Mouse (Mus musculus) spleen, adult 12 weeks (tissue): ENCODE results near the gene Nectin2.
"Not testable (repeated sequence)": the region's sequence is repeated elsewhere in the genome, so short reads cannot be mapped to it uniquely, and the experiment has no call there.

Source experiments
- DNase-seq: peaks from one replicate; pipeline ENCODE4 v3.0.0; 2022; ENCODE audit warnings: low spot score

Gene Nectin2

GRCm38 (mm10) chr7:19750217-19751069 lies at the start of gene Nectin2:
Gene Nectin2 (minus strand): TSS chr7:19750483.
- DNase-seq, result peak; percentile 53

DNA sequence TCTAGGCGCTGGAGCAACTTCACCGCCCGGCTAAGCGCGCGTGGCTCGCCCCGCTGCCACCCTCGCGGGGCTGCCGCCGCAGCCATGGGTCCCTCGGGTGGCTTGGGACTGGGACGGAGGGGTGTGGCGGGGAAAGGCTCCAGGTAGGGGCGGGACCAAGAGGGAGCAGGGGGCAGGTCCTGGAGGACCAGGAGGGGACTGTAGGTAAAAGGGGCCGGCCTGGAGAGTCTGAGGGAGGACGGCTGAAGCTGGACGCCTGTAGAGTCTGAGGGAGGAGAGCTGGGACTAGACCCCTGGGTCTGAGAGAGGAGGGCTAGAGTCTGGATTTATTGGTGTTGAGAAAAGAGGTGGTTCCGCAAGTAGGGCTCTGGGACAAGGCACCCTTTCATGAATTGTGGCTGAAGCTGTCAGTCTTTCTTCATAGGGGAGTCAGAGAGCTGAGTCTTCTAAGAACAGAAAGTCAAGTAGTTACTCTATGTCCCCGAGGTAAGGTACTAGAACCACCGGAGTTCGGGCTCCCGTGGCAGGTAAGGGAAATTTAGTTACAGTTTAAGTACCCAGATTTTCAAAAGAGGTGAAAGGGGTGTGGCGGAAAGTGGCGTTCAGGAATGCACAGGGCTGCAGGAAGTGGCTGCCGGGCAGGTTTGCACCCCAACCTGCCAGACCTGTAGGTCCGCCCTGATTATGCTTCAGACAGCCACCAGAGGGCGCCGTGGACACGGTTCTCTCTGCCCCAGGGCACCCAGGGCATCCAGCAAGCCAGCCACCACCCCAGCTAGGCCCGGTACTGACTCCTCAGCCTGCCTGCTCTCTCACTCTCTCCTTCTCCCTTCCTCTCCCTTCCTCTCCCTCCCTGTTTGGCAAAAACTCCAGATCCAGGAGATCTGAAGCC lies 46.7 kb upstream of the Nectin2 start, which contains the start of gene Cblc:
Gene Cblc (minus strand): TSS at position 113 of the 892 bp plus-strand sequence.
- DNase-seq, result peak; percentile 72

DNA sequence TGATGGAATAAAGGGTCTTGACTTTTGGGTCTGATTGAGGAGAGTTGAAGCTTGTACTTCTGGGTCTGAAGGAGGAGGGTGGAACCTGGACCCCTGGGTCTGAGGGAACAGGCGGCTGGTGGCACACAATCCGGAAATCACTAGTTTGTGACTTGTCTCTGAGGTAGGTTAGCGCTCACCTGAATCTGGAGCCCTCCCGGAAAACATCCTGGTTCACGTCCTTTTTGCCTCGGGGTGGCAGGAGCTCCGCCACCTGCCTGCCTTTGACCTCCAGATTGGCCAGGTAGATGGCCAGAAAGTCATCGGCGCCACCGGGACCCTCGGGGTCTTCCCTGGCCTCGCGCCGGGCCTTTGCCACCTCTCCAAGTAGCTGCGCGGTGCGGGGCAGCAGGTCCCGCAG lies 46.0 kb upstream of the Nectin2 start:
- DNase-seq, result no peak

GRCm38 (mm10) chr7:19795236-19795635 lies 45.0 kb upstream of the Nectin2 start:
- no peak for DNase-seq

DNA sequence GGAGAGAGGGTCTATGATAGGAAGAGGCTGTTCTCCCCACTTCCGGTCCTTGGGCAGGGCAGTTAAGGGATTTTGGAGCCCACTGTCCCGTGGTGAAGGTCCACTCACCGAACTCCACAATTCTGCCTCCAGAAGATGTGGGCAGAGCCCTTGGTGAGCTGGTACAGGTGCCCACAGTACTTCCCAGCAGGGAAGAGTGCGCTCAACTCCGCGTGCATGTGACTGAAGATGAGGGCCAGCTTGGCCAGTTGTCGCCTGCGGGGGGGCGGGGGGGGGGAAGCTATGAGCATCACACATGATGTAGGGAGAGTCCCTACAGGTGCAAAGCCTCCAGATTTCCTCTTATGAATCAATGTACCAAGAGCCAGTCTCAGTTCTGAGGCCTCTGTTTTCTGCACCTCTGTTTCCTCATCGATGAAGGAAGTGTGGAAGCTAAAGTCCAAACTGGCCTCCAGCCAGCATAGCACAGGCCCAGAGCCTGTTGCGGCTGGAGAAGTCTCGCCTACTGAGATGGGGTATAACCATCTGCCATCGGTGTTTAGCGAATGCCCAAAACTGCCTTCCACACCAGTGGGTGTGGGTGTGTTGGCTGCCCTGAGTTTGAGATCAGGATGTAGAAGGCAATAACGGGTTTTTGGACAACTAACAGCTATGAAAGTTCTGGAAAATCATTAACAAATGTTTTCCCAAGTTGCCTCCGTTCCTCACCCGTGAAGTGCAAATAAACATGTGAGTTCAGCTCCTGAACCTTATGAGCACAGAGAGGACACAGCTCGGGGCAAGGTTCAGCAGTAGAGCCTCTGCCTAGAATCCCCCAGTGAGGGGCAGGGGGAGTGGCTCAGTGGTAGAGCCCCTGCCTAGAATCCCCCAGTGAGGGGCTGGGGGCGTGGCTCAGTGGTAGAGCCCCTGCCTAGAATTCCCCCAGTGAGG lies 42.7 kb upstream of the Nectin2 start:
- DNase-seq, result no peak

GRCm38 (mm10) chr7:19791504-19791903 lies 41.2 kb upstream of the Nectin2 start:
- not testable (repeated sequence) for DNase-seq

- DNase-seq, result peak; percentile 55
These were observed 39.6 kb upstream of the Nectin2 start for GRCm38 (mm10) chr7:19789904-19790347.

GRCm38 (mm10) chr7:19785874-19786458 lies 35.7 kb upstream of the Nectin2 start:
- DNase-seq, result no peak

- DNase-seq, result no peak
These were observed 34.7 kb upstream of the Nectin2 start for GRCm38 (mm10) chr7:19784764-19785535.

GRCm38 (mm10) chr7:19783630-19784029 lies 33.3 kb upstream of the Nectin2 start:
- no peak for DNase-seq

DNA sequence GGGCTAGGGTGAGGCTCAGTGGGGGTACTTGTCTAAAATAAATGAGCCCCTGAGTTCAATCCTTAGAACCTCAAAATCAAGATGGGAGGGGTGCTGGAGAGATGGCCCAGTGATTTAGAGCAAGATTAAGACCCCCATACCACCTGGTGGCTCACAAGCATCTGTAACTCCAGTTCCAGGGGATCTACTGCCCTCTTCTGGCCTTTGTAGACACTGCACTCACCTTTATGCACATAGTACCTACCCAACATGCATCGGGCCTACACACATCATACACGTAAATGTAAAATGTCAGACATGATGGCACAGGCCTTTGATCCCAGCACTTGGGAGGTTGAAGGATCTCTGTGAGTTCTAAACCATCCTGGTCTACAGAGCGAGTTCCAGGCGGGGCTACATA lies 32.4 kb upstream of the Nectin2 start:
- no peak for DNase-seq

DNA sequence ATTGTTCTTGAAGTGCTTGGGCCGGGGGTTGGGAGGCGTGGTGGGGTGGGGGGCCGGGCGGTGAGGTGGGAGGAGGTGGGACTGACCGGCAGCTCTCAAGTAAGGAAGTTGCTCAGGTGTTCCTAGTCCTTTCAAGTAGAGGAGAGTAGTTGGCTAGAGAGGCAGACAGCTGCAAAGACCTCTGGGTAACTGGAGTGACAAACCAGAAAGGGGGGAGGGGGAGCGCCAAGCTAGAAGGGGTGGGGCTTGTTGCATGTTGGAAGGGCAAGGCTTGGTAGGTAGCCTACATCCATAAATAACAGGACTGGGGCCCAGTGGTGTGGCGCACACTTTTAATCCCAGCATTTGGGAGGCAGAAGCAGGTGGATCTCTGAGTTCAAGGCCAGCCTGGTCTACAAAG lies 31.5 kb upstream of the Nectin2 start:
- DNase-seq, result no peak

DNA sequence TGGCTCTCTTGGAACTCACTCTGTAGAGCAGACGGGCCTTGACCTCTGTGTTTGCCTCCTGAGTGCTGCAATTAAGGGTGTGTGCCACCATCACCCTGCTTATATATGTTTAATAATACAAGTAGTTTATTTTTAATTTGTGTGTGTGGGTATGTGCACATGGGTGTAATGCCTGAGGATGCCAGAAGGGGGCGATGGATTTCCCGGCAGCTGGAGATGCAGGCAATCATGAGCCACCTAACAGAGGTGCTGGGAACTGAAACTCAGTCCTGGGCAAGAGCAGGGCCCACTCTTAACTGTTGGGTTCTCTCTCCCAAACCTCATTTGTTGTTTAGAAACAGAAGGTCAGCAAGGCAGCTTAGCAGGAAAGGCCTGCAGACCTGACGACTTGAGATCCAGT lies 29.6 kb upstream of the Nectin2 start:
- DNase-seq, result no peak

GRCm38 (mm10) chr7:19778645-19779044 lies 28.4 kb upstream of the Nectin2 start:
- DNase-seq, result no peak

- no peak for DNase-seq
These were observed 26.9 kb upstream of the Nectin2 start for GRCm38 (mm10) chr7:19777049-19777723.

DNA sequence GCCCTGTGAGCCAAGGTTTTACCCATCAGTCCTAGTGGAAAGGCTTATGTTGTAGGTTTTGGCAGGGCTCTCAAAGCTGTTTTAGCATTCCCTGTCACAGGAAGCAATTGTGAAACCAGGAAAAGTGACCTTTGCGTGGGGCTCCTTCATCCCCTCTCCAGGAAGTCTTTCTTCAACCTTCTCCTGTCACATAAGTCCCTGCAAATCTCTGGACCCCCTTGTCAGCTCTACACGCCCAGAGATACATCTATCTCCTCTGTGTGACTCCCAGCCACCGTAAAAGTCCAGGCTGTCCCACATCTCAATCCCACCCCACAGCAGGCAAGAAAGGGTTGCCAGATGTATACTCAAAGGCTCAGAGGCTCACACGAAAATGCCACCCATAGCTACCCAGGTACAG lies 21.4 kb upstream of the Nectin2 start:
- DNase-seq, result no peak

- DNase-seq, result no peak
These were observed 20.7 kb upstream of the Nectin2 start, which contains the start of gene Bcam for GRCm38 (mm10) chr7:19770984-19771391. Gene Bcam (minus strand): TSS chr7:19771016.

DNA sequence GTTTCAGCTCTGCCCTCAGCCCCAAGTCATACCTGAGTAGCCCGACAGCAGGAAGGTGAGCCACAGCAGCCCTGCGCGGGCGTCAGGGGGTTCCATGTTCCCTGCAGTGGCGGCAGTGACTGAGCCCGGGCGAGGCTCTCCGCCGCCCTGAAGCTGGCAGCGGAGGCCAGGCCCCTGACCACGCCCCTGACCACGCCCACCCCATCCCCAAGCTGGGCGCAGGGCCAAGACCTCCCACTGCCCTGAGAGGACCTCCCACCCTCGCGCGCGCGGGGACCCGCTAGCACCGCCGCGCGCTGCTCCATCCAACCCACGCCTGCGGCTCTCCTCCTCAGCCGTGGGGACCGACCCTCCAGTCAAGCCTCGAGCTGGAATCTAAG lies 20.1 kb upstream of the Nectin2 start:
- no peak for DNase-seq

DNA sequence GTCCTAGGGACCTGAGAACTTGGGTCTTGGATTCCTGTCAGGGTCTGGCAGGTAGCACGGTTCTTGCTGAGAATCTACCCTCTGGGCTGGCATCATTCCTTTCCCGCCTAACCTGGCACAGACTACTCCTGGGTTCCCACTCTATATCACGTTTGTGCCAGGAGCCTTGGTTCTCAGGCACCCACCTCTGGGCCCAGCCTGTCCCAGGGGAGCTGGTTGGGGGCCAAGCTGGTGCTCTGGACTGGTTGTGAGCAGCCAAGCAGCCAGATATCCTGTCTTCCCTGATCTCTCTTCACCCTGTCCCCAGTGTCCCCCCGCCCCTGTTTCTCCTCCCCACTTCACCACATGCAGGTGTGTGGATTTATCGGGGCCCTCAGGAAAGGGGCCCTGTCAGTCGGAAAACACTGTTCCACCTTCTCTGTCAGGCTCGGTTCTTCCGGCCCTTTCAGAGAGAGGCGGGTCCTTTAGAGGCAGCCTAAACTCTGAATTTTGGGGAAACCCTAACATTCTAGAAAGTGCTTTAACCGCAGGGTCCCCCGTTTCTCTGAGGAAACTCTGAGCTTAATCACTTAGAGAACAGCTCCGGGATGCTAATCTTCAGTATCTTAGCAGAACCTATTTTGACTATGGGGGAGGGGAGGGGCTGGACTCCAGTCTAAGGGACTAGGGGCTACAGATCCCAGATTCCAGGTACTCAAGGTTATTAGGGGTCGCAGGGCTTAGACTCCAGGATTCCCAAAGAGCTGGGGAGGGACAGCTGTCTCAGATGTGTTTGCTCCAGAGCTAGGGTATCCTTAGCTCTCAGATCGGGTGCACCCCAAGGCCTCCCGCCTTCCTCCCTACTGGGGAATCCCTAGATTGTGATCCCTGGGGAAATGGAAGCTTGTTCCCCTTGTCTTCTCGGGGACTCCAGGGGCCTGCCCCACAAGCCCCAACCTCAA lies 19.4 kb upstream of the Nectin2 start:
- no peak for DNase-seq
